Mouse (Mus musculus): ENCODE measurements around the gene Cd180.

Gene Cd180

DNA sequence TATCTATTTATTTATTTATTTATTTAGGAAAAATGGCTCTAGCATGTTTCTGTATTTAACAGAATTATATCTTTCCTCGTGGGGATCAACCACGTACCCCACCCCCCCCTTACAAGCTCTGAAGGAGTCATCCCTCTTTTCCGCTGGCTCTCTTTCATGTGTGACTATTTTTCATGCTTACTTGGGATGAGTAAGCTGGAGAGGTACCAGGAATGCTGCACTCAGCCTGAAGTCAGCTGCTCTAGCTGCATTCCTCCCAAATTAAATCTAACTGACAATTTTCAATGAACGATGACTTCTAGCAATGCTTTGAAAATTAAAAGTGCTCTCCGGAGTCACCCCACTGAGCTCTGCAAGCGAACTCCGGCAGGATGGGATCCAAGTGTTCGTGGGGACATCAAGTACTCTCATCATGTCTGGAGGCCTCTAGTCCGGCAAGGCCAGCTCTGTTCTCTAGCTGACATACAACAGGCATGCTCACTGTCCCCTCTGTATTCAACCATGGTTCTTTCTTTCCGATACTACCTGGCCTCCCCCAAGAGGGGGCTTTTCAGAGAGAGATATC is 93.4 kb downstream of the Cd180 start:
- DNase-seq = no peak
